Mouse (Mus musculus) testis, adult 2 months (tissue): ENCODE measurements around the gene Malsu1.

Experiments
- CTCF ChIP-seq: fragments of 200-500 bp; IDR thresholded peaks from 2 replicates; pipeline ENCODE4 v1.5.1; 2012; ENCODE audit warnings: low read depth, mild to moderate bottlenecking, inconsistent platforms, low read length, moderate library complexity; ENCODE audit not compliant: control insufficient read depth, insufficient read depth, insufficient replicate concordance
- POLR2A ChIP-seq: fragments of 200-500 bp; IDR thresholded peaks from 2 replicates; pipeline ENCODE4 v1.6.1; 2012; ENCODE audit warnings: low read depth, mild to moderate bottlenecking, inconsistent platforms, low read length, moderate library complexity; ENCODE audit not compliant: control insufficient read depth

GRCm38 (mm10) chr6:49037268-49037662 lies 36.3 kb upstream of the Malsu1 start:
- TF ChIP-seq POLR2A (no peak), CTCF (no peak)
